Mouse (Mus musculus) lung, postnatal 36 days (tissue): ENCODE measurements around the gene Defa36.
"Not testable (repeated sequence)": the region's sequence is repeated elsewhere in the genome, so short reads cannot be mapped to it uniquely, and the experiment has no call there.

Experiments used
- DNase-seq: peaks from one replicate; pipeline ENCODE4 v3.0.0; 2022; ENCODE audit warnings: mixed read lengths

Gene Defa36

GRCm38 (mm10) chr8:21427111-21427510, at the start of gene Defa36:
Defa36 (plus strand) TSS chr8:21427411.
- DNase-seq = not testable (repeated sequence)

DNA sequence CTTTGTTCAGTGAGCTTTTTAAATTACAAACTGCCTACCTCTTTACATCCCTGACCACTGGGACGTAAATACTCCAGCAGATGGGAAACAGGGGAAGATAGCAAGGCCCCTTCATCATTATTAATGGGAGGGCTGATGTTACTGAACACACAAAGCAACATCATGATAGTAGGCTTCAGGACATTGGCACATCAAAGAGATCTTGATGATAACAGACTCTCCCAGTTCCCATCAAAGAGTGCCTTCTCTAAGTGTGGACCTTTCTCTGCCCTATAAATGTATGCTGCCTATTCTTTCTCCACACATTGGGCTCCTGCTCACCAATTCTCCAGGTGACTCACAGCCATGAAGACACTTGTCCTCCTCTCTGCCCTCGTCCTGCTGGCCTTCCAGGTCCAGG, 49.0 kb upstream of the Defa36 start, which contains the start of gene Defa2:
Defa2 (plus strand) TSS at position 301 of the 400 bp plus-strand sequence.
- not testable (repeated sequence) for DNase-seq

DNA sequence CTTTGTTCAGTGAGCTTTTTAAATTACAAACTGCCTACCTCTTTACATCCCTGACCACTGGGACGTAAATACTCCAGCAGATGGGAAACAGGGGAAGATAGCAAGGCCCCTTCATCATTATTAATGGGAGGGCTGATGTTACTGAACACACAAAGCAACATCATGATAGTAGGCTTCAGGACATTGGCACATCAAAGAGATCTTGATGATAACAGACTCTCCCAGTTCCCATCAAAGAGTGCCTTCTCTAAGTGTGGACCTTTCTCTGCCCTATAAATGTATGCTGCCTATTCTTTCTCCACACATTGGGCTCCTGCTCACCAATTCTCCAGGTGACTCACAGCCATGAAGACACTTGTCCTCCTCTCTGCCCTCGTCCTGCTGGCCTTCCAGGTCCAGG, 35.7 kb upstream of the Defa36 start, which contains the start of gene Defa33:
Defa33 (plus strand) TSS at position 301 of the 400 bp plus-strand sequence.
- not testable (repeated sequence) for DNase-seq

- DNase-seq = not testable (repeated sequence)
Observed at GRCm38 (mm10) chr8:21456460-21456859, 29.2 kb downstream of the Defa36 start, which contains the start of gene Gm7849. Gm7849 (minus strand) TSS chr8:21456560.
